Mouse (Mus musculus) heart, postnatal 0 days (tissue): ENCODE results near the gene Ptgdr2. TPM values are rescaled to one million over a fixed set of nuclear protein-coding genes. Genes with fewer than 3 reads are reported as not detected.
A peak's percentile ranks its signal among the peaks of the same experiment; 100 is the strongest.

Experiments
- ATAC-seq: fragments of 200-750 bp; cut with Nextera tagmentation; 2 replicates; pipeline ENCODE4 v1.8.0; 2017; ENCODE audit warnings: low read depth, moderate number of reproducible peaks, moderate library complexity; ENCODE audit not compliant: insufficient read depth
- DNase-seq: peaks from one replicate; pipeline ENCODE4 v3.0.0-alpha.2; 2016; ENCODE audit warnings: low spot score
- H3K27ac ChIP-seq: fragments of 300-500 bp; sonication (generic); 2 replicates; pipeline ENCODE4 v1.5.1; 2014; ENCODE audit warnings: low read depth, mild to moderate bottlenecking
- H3K27me3 ChIP-seq: fragments of 300-500 bp; sonication (generic); 2 replicates; pipeline ENCODE4 v1.6.1; 2014; ENCODE audit warnings: low read length, mixed read lengths; ENCODE audit not compliant: control insufficient read depth, insufficient read depth
- H3K36me3 ChIP-seq: fragments of 300-500 bp; sonication (generic); replicated peaks from 2 replicates; pipeline ENCODE4 v1.6.1; 2014; ENCODE audit warnings: low read length, mixed read lengths; ENCODE audit not compliant: control insufficient read depth, insufficient read depth
- H3K4me1 ChIP-seq: fragments of 300-500 bp; sonication (generic); 2 replicates; pipeline ENCODE4 v1.6.1; 2014; ENCODE audit warnings: antibody characterized with exemption; ENCODE audit not compliant: control insufficient read depth, insufficient read depth
- H3K4me2 ChIP-seq: fragments of 300-500 bp; sonication (generic); 2 replicates; pipeline ENCODE4 v1.6.1; 2014; ENCODE audit warnings: low read depth, mild to moderate bottlenecking, low read length, moderate library complexity
- H3K4me3 ChIP-seq: fragments of 300-500 bp; sonication (generic); 2 replicates; pipeline ENCODE4 v1.5.1; 2014; ENCODE audit warnings: low read depth, low read length
- H3K9ac ChIP-seq: fragments of 300-500 bp; sonication (generic); replicated peaks from 2 replicates; pipeline ENCODE4 v1.6.1; 2014; ENCODE audit warnings: low read depth, low read length, mixed read lengths
- H3K9me3 ChIP-seq: fragments of 300-500 bp; sonication (generic); replicated peaks from 2 replicates; pipeline ENCODE4 v1.6.1; 2016; ENCODE audit warnings: low read length; ENCODE audit not compliant: control insufficient read depth
- CTCF ChIP-seq: IDR thresholded peaks from 2 replicates; pipeline ENCODE4 v1.5.1; 2016; ENCODE audit warnings: antibody characterized with exemption, control low read depth, low read depth
- EP300 ChIP-seq: IDR thresholded peaks from 2 replicates; pipeline ENCODE4 v1.6.1; 2016; ENCODE audit warnings: antibody characterized with exemption, low read depth
- WGBS: fragments of 180-500 bp; shearing (Covaris S2); extraction: QIAGEN DNeasy Blood & Tissue Kit; methylation state at CpG from one replicate; pipeline ENCODE4 v1.1.7; 2014; 5-methylcytosine and 5-hydroxymethylcytosine counted together
- polyA plus RNA-seq: library from polyadenylated mRNA; unstranded; fragments of >200 nt; fragmentation: Nextera tagmentation; extraction: Ambion mirVana; gene quantifications from 2 replicates; pipeline ENCODE4 v1.2.1, GENCODE M21; 2015
- total RNA-seq: library from RNA; depleted of rRNA; stranded (reverse); fragments of >200 nt; gene quantifications from 2 replicates; pipeline ENCODE4 v1.2.3, GENCODE M21; 2014; ENCODE audit warnings: low replicate concordance; rRNA removed

The Ptgdr2 gene
- total RNA-seq: 0.11 and 0.39 TPM in 2 replicates
- 0.04 and 0.07 TPM in 2 replicates for polyA plus RNA-seq

- WGBS: 10% methylated on average over 5 of the region's 5 CpGs
- no peak within 1 kb of the TSS for H3K27ac ChIP-seq
- H3K4me3 ChIP-seq: no peak within 1 kb of the TSS
- DNase-seq: no peak
- TF ChIP-seq CTCF: no peak
- TF ChIP-seq EP300: no peak
- peaks cover 11% of the 10 kb centered on the region for H3K4me1 ChIP-seq
- no peak for ATAC-seq
- peaks cover 4% of the 10 kb centered on the region for H3K36me3 ChIP-seq
- H3K9me3 ChIP-seq: no peaks in the 10 kb centered on the region
- no peak within 1 kb of the TSS for H3K9ac ChIP-seq
- no peaks in the 10 kb centered on the region for H3K27me3 ChIP-seq
- H3K4me2 ChIP-seq: no peak within 1 kb of the TSS
Observed at GRCm38 (mm10) chr19:10937110-10937563, at the start of gene Ptgdr2. Gene Ptgdr2 (plus strand): TSS chr19:10937160.

DNA sequence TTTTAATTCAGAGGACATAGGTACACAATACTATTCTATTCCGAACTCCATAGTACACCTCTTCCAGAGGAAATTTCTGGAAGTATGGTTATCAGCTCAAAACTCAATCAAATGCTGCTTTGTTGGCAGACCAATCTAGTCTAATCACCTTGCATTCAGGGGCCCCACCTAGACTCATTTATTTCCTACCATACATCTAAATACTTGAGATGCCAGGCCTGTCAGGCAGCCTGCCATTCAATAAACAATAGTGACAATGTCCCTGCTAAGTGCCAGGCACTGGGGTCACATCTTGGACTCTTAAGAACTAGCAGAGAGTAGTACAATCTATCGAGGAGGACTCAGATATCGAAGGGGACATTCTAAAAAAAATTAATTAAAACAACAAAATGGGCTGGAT is 44.8 kb upstream of the Ptgdr2 start:
- no peaks in the 10 kb centered on the region for H3K9me3 ChIP-seq
- 77% methylated on average over 3 of the region's 3 CpGs for WGBS
- no peak for TF ChIP-seq CTCF
- TF ChIP-seq EP300: no peak
- peaks cover 14% of the 10 kb centered on the region for H3K4me1 ChIP-seq
- H3K27me3 ChIP-seq: no peaks in the 10 kb centered on the region
- H3K4me3 ChIP-seq: no peak overlapping the region
- DNase-seq (no peak), ATAC-seq (no peak)
- no peak overlapping the region for H3K27ac ChIP-seq
- no peak overlapping the region for H3K4me2 ChIP-seq
- no peaks in the 10 kb centered on the region for H3K36me3 ChIP-seq
- no peak overlapping the region for H3K9ac ChIP-seq

GRCm38 (mm10) chr19:10895016-10895528 is 41.9 kb upstream of the Ptgdr2 start, which contains the start of gene Prpf19:
Gene Prpf19 (plus strand): TSS chr19:10895231.
- H3K4me3 ChIP-seq: peak within 1 kb of the TSS; percentile 93
- TF ChIP-seq CTCF (0 out of 2 replicates have a peak, but pooled peaks have one; percentile 5), EP300 (0 out of 2 replicates have a peak, but pooled peaks have one; percentile 43)
- peak; percentile 93 for ATAC-seq
- peaks cover 25% of the 10 kb centered on the region for H3K4me1 ChIP-seq
- whole genome bisulfite sequencing: under 1% methylated on average over 42 of the region's 43 CpGs
- H3K9me3 ChIP-seq: no peaks in the 10 kb centered on the region
- H3K27ac ChIP-seq: peak within 1 kb of the TSS; percentile 96
- H3K4me2 ChIP-seq: peak within 1 kb of the TSS; percentile 90
- H3K27me3 ChIP-seq: no peaks in the 10 kb centered on the region
- H3K36me3 ChIP-seq: peaks cover 25% of the 10 kb centered on the region
- H3K9ac ChIP-seq: peak within 1 kb of the TSS; percentile 96
- peak; percentile 99 for DNase-seq

DNA sequence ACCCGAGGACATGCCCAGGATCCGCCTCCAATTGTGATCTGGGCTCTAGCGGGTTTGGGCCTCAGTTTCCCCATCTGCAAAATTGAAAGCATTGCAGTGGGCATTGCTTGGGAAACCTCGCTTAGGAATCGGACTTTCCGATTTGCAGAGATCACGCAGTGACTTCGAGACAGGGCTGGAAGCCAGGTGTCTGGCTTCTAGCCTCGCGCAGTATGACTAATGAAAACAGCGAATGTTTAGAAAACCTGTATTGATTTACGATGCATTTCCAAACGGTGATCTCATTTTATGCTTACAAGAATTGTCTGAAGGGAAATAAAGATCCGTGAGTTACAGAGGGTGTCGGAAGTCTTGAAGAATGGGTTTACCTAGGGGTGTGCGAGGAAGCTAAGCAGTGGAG is 41.3 kb upstream of the Ptgdr2 start:
- Histone ChIP-seq H3K9me3 (no peaks in the 10 kb centered on the region), H3K4me2 (peak overlapping the region; percentile 90), H3K27ac (peak overlapping the region; percentile 96), H3K9ac (peak overlapping the region; percentile 96), H3K4me1 (peaks cover 32% of the 10 kb centered on the region), H3K36me3 (peaks cover 31% of the 10 kb centered on the region), H3K4me3 (peak overlapping the region; percentile 93), H3K27me3 (no peaks in the 10 kb centered on the region)
- TF ChIP-seq EP300 (no peak), CTCF (no peak)
- 1% methylated on average over 16 of the region's 16 CpGs for WGBS
- DNase-seq (no peak), ATAC-seq (no peak)

GRCm38 (mm10) chr19:10896849-10897248 is 40.1 kb upstream of the Ptgdr2 start:
- peak overlapping the region; percentile 93 for H3K4me3 ChIP-seq
- no peak for TF ChIP-seq CTCF
- TF ChIP-seq EP300: no peak
- peak; percentile 25; the same call in 1 of the 2 replicates for ATAC-seq
- peak overlapping the region; percentile 90 for H3K4me2 ChIP-seq
- peaks cover 43% of the 10 kb centered on the region for H3K36me3 ChIP-seq
- H3K27me3 ChIP-seq: no peaks in the 10 kb centered on the region
- H3K4me1 ChIP-seq: peaks cover 32% of the 10 kb centered on the region
- peak overlapping the region; percentile 96 for H3K9ac ChIP-seq
- peak; percentile 82 for DNase-seq
- peak overlapping the region; percentile 96 for H3K27ac ChIP-seq
- 20% methylated on average over 7 of the region's 7 CpGs for WGBS
- no peaks in the 10 kb centered on the region for H3K9me3 ChIP-seq
